Mouse (Mus musculus) gastrocnemius, postnatal 25 days (tissue): ENCODE measurements around the gene Gpr108. TPM values are rescaled to one million over a fixed set of nuclear protein-coding genes. Genes with fewer than 3 reads are reported as not detected.

Experiments used
- DNase-seq: peaks from one replicate; pipeline ENCODE4 v3.0.0; 2022
- total RNA-seq, 2 experiments: library from RNA; stranded (reverse); gene quantifications; 1 replicate in 1 of 2; 2 replicates in 1 of 2; pipeline ENCODE4 v1.2.3; 2021

The Gpr108 gene
- total RNA-seq, 2 experiments from 2014 or later, result 20.7 to 22.7 TPM

- DNase-seq, result no peak
These were observed 25.6 kb upstream of the Gpr108 start for GRCm38 (mm10) chr17:57273846-57274245.

GRCm38 (mm10) chr17:57271301-57271700 is 23.1 kb upstream of the Gpr108 start:
- DNase-seq, result no peak

DNA sequence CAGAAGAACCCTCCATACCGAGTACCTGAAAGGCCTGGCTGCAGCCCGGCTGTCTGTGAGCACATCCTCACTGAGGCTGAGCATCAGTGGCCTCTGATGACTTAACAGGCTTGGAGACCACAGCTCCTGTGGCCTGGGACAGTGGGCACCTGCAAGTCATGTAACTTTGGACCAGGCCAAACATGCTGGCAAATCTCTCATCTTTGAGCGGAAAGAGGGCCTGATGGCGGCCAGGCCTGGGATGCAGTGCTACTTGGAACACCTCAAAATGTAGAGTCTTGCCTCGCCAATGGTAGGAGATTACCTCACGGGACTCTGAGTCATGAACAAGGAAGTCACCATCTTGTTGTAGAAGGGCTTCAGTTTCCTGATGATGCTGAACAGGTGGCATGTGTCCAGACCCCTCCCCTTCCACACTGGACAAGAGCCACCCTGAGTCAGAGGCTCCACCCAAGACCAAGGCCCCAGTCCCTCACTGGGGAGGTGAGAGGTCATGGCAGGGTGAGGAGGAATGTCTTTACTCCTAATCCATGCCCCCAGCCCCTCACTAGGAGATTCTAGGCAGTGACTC is 19.4 kb upstream of the Gpr108 start:
- DNase-seq, result no peak

- peak; percentile 84 for DNase-seq
These were observed 17.0 kb upstream of the Gpr108 start for GRCm38 (mm10) chr17:57264972-57265945.

DNA sequence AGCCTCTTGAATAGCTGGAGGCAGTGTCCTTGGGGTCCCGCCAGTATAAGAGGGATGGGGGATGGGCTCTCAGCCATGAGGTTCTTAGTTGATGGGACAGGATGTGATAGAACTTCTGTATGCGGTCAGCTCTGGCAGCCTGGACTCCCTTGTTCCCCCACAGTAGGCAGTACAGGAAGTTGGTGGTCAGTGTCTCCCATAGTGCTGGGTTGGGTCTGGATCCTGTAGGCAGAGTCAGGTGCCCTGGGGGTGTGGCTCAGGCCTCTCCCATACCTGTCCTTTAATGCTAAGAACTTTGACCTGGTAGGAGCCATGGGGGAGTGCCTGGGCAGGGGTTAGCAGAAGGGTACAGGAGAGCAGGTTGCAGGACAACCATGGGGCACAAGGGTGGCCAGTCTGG is 15.9 kb upstream of the Gpr108 start:
- no peak for DNase-seq

- DNase-seq, result no peak
These were observed 14.8 kb upstream of the Gpr108 start for GRCm38 (mm10) chr17:57262901-57263550.

- no peak for DNase-seq
These were observed 13.6 kb upstream of the Gpr108 start for GRCm38 (mm10) chr17:57261796-57262195.

GRCm38 (mm10) chr17:57261286-57261685 is 13.0 kb upstream of the Gpr108 start:
- DNase-seq, result no peak

- DNase-seq, result no peak
These were observed 12.1 kb upstream of the Gpr108 start for GRCm38 (mm10) chr17:57260351-57260750.

DNA sequence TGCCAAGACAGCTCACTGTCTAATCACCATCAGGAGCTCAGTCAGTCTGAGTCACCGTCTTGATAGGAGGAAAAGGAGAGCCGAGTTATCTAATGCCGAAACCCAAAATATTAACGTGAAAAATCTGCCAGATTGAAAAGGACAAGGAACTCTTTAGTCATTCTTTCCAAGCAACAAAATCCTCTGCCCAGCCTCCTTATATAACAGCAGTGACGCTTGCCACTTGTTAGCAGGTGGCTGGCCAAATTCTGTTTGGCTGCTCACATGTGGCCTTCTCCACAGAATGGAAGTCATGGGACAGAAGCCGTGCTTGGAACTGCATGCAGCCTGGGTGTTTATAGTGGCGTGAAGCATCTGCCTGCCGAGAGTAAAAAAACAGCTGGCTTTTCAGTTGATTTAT is 11.5 kb upstream of the Gpr108 start:
- peak; percentile 83 for DNase-seq

DNA sequence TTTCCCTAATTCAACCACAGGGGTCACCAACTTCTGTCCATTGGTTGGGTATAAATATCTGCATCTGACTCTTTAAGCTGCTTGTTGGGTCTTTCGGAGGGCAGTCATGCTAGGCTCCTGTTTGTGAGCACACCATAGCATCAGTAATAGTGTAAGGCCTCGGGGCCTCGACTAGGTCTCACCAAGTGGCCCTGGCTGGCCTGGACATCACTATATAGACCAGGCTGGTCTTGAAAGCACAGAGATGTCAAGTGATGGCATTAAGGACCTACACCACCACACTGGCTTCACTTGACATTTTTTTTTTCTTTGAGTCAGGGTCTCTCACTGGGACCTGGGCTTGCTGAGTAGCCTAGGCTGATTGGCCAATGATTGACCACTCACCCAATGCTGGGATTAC is 9.9 kb upstream of the Gpr108 start:
- DNase-seq, result no peak

- DNase-seq, result peak; percentile 5
These were observed 8.8 kb upstream of the Gpr108 start for GRCm38 (mm10) chr17:57256921-57257485.

GRCm38 (mm10) chr17:57255354-57255753 is 7.1 kb upstream of the Gpr108 start:
- DNase-seq, result peak; percentile 58

DNA sequence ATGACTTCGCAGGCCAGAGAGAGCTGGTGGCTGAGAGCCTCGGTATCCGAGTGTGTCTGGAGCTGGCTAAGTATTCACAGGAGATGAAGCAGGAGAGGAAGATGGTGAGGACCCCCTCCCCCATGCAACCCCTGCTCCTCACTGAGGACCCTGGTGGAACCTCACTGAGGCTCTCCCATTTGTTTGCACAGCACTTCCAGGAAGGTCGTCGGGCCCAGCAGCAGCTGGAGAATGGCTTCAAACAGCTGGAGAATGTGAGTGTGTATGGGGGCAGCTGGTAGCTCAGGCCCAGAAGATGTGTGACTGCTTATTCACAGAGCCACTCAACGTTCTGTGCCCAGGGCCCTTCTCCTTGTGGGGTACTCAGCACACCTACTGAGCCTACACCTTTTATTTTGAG is 5.1 kb upstream of the Gpr108 start:
- no peak for DNase-seq

- DNase-seq, result peak; percentile 2
These were observed 3.2 kb upstream of the Gpr108 start for GRCm38 (mm10) chr17:57251431-57251830.

DNA sequence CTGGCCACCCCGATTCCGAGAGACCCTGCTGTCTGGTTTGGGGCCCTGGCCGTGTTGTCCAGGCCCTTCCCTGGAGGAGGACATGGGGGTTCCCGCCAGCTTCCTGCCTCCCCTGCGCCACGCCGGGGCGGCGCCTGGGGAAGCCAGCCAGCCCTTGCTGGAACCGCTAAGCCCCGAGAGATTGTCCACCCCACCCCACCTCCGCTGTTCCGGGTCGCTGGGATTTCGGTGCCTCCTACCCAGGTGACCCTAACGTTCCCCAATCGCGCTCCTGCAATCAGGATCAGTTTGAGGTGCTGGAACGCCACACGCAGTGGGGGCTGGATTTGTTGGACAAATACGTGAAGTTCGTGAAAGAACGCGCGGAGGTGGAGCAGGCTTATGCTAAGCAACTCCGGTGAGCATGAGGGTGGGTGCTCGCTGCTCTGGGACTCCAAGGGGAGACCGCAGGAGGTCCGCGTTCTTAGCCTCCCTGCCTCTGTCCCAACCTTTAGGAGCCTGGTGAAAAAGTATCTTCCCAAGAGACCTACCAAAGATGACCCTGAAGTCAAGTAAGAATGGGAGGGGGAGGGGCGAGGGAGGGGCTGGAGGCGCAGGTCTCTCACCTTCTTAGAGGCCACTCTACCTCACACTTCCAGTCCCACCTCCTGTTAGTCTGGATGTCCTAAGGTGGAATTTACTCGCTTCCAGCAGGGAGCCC is 2.4 kb upstream of the Gpr108 start:
- DNase-seq, result peak; percentile 78

DNA sequence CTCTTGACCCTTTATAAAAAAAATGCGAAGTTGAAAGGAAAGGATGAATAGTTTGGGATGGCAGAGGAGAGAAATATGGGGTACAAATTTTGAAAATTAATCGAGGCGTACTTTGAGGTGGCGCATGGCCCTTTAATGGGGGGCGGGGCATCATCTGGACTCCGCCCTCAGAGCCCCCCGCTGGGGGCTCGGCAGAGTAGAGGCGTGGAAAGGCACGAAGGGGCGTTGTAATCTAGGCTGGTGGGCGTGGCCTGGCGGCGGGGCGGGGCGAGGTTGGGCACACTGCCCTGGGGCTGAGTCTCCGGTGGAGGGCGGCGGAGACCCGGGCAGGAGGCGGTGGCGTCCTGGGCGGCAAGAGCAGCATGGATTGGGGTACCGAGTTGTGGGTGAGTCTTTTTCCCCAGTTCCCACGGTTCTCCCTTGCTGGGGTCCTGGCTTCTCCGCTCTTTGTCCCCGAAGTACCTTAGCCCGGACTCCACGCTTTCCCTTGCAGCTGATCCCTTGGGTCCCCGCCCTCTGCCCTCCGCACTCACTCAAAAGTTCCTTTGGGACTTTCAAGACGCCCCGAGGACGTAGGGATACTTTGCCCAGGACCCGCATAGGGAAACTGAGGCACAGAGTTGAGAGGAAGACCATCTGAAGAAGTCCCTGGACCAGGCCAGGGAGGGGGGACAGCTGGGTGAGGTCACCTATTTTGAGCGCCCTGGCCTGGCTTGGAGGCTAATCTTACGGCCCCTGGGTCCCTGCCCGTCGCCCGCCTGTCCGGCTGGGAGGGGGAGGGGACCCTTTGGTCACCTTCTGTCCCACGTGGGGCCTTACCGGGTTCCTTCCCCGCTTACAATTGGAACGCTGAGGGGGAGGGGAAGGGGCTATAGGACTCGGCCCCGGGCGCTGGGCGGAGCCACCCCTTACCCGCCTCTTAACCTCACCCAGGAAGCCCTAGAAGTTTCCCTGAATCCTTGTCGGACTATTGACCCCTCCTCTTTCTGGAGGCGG is 1.2 kb upstream of the Gpr108 start, which contains the start of gene Trip10:
Gene Trip10, plus strand, starts transcription at position 270 of the 996 bp plus-strand sequence.
- peak; percentile 95 for DNase-seq

GRCm38 (mm10) chr17:57248771-57249170 is 525 bp upstream of the Gpr108 start:
- DNase-seq, result peak; percentile 32

- peak; percentile 95 for DNase-seq
These were observed 649 bp downstream of the Gpr108 start for GRCm38 (mm10) chr17:57247393-57248200.
